Mouse (Mus musculus) MEL (cell line): ENCODE measurements around the gene Zscan21.

Experiments used
- EP300 ChIP-seq, 2 experiments: IDR thresholded peaks; 2 replicates each; pipeline ENCODE4 v1.6.1; 2011; ENCODE audit warnings: improper control_type of control experiment in 2 of 2, low read length in 2 of 2, low read depth in 1 of 2, mild to moderate bottlenecking in 1 of 2
- MAX ChIP-seq: IDR thresholded peaks from 2 replicates; pipeline ENCODE4 v1.6.1; 2011; ENCODE audit warnings: low read length, improper control_type of control experiment
- POLR2A ChIP-seq, 2 experiments: IDR thresholded peaks; 2 replicates each; pipeline ENCODE4 v1.6.1; 2011 to 2012; ENCODE audit warnings: low read length in 2 of 2, mild to moderate bottlenecking in 2 of 2, control low read depth in 1 of 2, improper control_type of control experiment in 1 of 2, low read depth in 1 of 2, moderate library complexity in 1 of 2; ENCODE audit not compliant: control insufficient read depth in 1 of 2, insufficient read depth in 1 of 2, poor library complexity in 1 of 2
- POLR2AphosphoS2 ChIP-seq: IDR thresholded peaks from 2 replicates; pipeline ENCODE4 v1.6.1; 2011; ENCODE audit warnings: low read length, improper control_type of control experiment
- POLR2AphosphoS5 ChIP-seq: IDR thresholded peaks from 2 replicates; pipeline ENCODE4 v1.6.1; 2012; ENCODE audit warnings: low read depth, borderline replicate concordance, mild to moderate bottlenecking, inconsistent platforms, low read length, moderate library complexity, mixed read lengths
- UBTF ChIP-seq: IDR thresholded peaks from 2 replicates; pipeline ENCODE4 v1.6.1; 2012; ENCODE audit warnings: low read depth, mild to moderate bottlenecking, inconsistent platforms, low read length, improper control_type of control experiment, moderate library complexity, borderline replicate concordance; ENCODE audit not compliant: insufficient read depth

- TF ChIP-seq POLR2A (IDR thresholded peaks at IDR 0.05; ENCODE audit: control insufficient read depth in 1 of 2, insufficient read depth in 1 of 2, low read depth in 1 of 2, low read length in 2 of 2, poor library complexity in 1 of 2) = peak; percentile 52 to 78; a peak in 3 of 4 replicates
- TF ChIP-seq POLR2AphosphoS5 = no peak
- TF ChIP-seq MAX = peak; percentile 61; the same call in 1 of the 2 replicates
- no peak for TF ChIP-seq UBTF
- peak in 1 of 2 experiments; percentile 22; a peak in 1 of 4 replicates for TF ChIP-seq EP300 (IDR thresholded peaks at IDR 0.05; ENCODE audit: low read depth in 1 of 2, low read length in 2 of 2)
- TF ChIP-seq POLR2AphosphoS2 = peak; percentile 85; the same call in 1 of the 2 replicates
These were observed 55.2 kb downstream of the Zscan21 start, which contains the start of the genes Ap4m1 and Mcm7 for GRCm38 (mm10) chr5:138171695-138172491.
